ENCODE assay signal across 13 mouse cellular contexts in genomic region chr15:103035548-103035881, GRCm38 (mm10). TPM values are rescaled to one million over a fixed set of nuclear protein-coding genes. Genes with fewer than 3 reads are reported as not detected.
DNase-seq lines count a peak whose midpoint lies in the region; ATAC-seq and TF ChIP-seq lines count a peak whose summit lies in the region.
"Had no signal": no experiment of that assay in that cellular context is flagged by ENCODE, and none has a peak within 500 bp of the region (broad histone marks: within the 10 kb centered on the region; RNA-seq: fewer than 3 reads in every experiment).

No protein-coding gene starts in this region.

- H3K4me1 ChIP-seq in kidney, embryonic 14.5 days (ENCODE audit: control insufficient read depth, insufficient read depth, low read length) = peaks cover 66% of the 10 kb centered on the region
- peaks cover 75% of the 10 kb centered on the region for H3K4me1 ChIP-seq in G1E (ENCODE audit: insufficient read depth, low read depth, low read length)
- H3K4me1 ChIP-seq in hindbrain, embryonic 12.5 days = peaks cover 6% of the 10 kb centered on the region
- no peaks in the 10 kb centered on the region for H3K4me1 ChIP-seq in liver, embryonic 13.5 days (replicated peaks)
- H3K4me1 ChIP-seq in thymus, adult 2 months (replicated peaks; ENCODE audit: control insufficient read depth, insufficient read depth, low read length) = no peaks in the 10 kb centered on the region
- H3K4me1 ChIP-seq in forebrain, embryonic 14.5 days (ENCODE audit: control insufficient read depth, insufficient read depth, low read length) = no peaks in the 10 kb centered on the region
- H3K4me1 ChIP-seq: liver, embryonic 15.5 days had no signal

- no peaks in the 10 kb centered on the region for H3K9me3 ChIP-seq in kidney, embryonic 14.5 days (ENCODE audit: control insufficient read depth, low read length)
- H3K9me3 ChIP-seq in G1E (replicated peaks) = no peaks in the 10 kb centered on the region
- no peaks in the 10 kb centered on the region for H3K9me3 ChIP-seq in hindbrain, embryonic 12.5 days (replicated peaks)
- no peaks in the 10 kb centered on the region for H3K9me3 ChIP-seq in liver, embryonic 13.5 days (replicated peaks)
- H3K9me3 ChIP-seq in forebrain, embryonic 14.5 days (replicated peaks; ENCODE audit: control insufficient read depth, low read length) = no peaks in the 10 kb centered on the region
- H3K9me3 ChIP-seq: liver, embryonic 15.5 days had no signal

- H3K4me2 ChIP-seq in kidney, embryonic 14.5 days (replicated peaks; ENCODE audit: low read depth, low read length) = peak overlapping the region; percentile 74
- H3K4me2 ChIP-seq in hindbrain, embryonic 12.5 days (replicated peaks) = peak overlapping the region; percentile 50
- H3K4me2 ChIP-seq in liver, embryonic 13.5 days = peak overlapping the region; percentile 36; the same call in 1 of the 2 replicates
- no peak overlapping the region for H3K4me2 ChIP-seq in forebrain, embryonic 14.5 days (ENCODE audit: low read length)
- H3K4me2 ChIP-seq: liver, embryonic 15.5 days had no signal

- TF ChIP-seq CTCF in G1E (IDR thresholded peaks at IDR 0.05; ENCODE audit: low read depth, low read length) = no peak
- TF ChIP-seq CTCF in thymus, adult 2 months (IDR thresholded peaks at IDR 0.05; ENCODE audit: borderline replicate concordance, control insufficient read depth, extremely low read depth, insufficient read depth, low read length, poor library complexity) = no peak

- peak overlapping the region; percentile 46 for H3K4me3 ChIP-seq in kidney, embryonic 14.5 days (ENCODE audit: low read length)
- peak overlapping the region; percentile 81 for H3K4me3 ChIP-seq in G1E (ENCODE audit: low read depth, low read length)
- H3K4me3 ChIP-seq in hindbrain, embryonic 12.5 days = peak overlapping the region; percentile 44
- H3K4me3 ChIP-seq in liver, embryonic 13.5 days (replicated peaks) = 0 out of 2 replicates have a peak overlapping the region, but pooled peaks have one; percentile 37
- no peak overlapping the region for H3K4me3 ChIP-seq in thymus, adult 2 months (ENCODE audit: control insufficient read depth, insufficient read depth, low read length)
- H3K4me3 ChIP-seq in forebrain, embryonic 14.5 days (ENCODE audit: low read depth, low read length) = no peak overlapping the region

- DNase-seq in kidney, adult 9 months = no peak
- DNase-seq in G1E (ENCODE audit: low spot score) = peak; percentile 70
- no peak for DNase-seq in liver, embryonic 13.5 days
- no peak for DNase-seq in layer of hippocampus, adult 9-11 months
- DNase-seq in thymus, adult 2 months = no peak
- no peak for DNase-seq in forebrain, embryonic 14.5 days (ENCODE audit: low spot score)
- DNase-seq: cerebellum, adult 2 months; heart, adult 18-20 months; thymus, postnatal 25 days had no signal

- H3K36me3 ChIP-seq in kidney, embryonic 14.5 days (ENCODE audit: control insufficient read depth, insufficient read depth, low read length) = no peaks in the 10 kb centered on the region
- peaks cover 62% of the 10 kb centered on the region for H3K36me3 ChIP-seq in G1E (replicated peaks)
- H3K36me3 ChIP-seq in hindbrain, embryonic 12.5 days = no peaks in the 10 kb centered on the region
- H3K36me3 ChIP-seq in liver, embryonic 13.5 days = no peaks in the 10 kb centered on the region
- H3K36me3 ChIP-seq in thymus, adult 2 months (ENCODE audit: control insufficient read depth, insufficient read depth, low read length) = no peaks in the 10 kb centered on the region
- H3K36me3 ChIP-seq in forebrain, embryonic 14.5 days (ENCODE audit: control insufficient read depth, insufficient read depth, low read length) = no peaks in the 10 kb centered on the region
- H3K36me3 ChIP-seq: liver, embryonic 15.5 days had no signal

- ATAC-seq in kidney, embryonic 14.5 days (ENCODE audit: low FRiP score, low TSS enrichment) = 0 out of 2 replicates have a peak, but pooled peaks have one; percentile 4
- peak; percentile 29; the same call in 1 of the 2 replicates for ATAC-seq in G1E (ENCODE audit: extremely low read depth, insufficient number of reproducible peaks, low FRiP score, poor library complexity, severe bottlenecking)
- ATAC-seq in hindbrain, embryonic 12.5 days (ENCODE audit: low FRiP score) = no peak
- ATAC-seq in liver, embryonic 13.5 days (ENCODE audit: low read depth) = no peak
- ATAC-seq in forebrain, embryonic 14.5 days = no peak

- no peak for TF ChIP-seq POLR2A in thymus, adult 2 months (IDR thresholded peaks at IDR 0.05; ENCODE audit: control insufficient read depth, extremely low read depth, insufficient read depth, low read length, poor library complexity)

- H3K27ac ChIP-seq in kidney, embryonic 14.5 days (ENCODE audit: low read depth, low read length) = peak overlapping the region; percentile 66
- H3K27ac ChIP-seq in hindbrain, embryonic 12.5 days = peak overlapping the region; percentile 92
- H3K27ac ChIP-seq in liver, embryonic 13.5 days = no peak overlapping the region
- H3K27ac ChIP-seq in thymus, adult 2 months (ENCODE audit: control insufficient read depth, insufficient read depth, low read length) = no peak overlapping the region
- H3K27ac ChIP-seq in forebrain, embryonic 14.5 days (ENCODE audit: low read depth, low read length) = no peak overlapping the region
- H3K27ac ChIP-seq: liver, embryonic 15.5 days had no signal

- H3K9ac ChIP-seq in kidney, embryonic 14.5 days (ENCODE audit: low read depth, low read length) = peak overlapping the region; percentile 44; the same call in 1 of the 2 replicates
- peak overlapping the region; percentile 74 for H3K9ac ChIP-seq in hindbrain, embryonic 12.5 days
- no peak overlapping the region for H3K9ac ChIP-seq in liver, embryonic 13.5 days
- H3K9ac ChIP-seq in forebrain, embryonic 14.5 days (ENCODE audit: low read length) = no peak overlapping the region
- H3K9ac ChIP-seq: liver, embryonic 15.5 days had no signal

- WGBS in kidney, embryonic 14.5 days = 3% methylated on average over 14 of the region's 14 CpGs
- under 1% methylated on average over 14 of the region's 14 CpGs for WGBS in hindbrain, embryonic 12.5 days
- under 1% methylated on average over 14 of the region's 14 CpGs for WGBS in liver, embryonic 13.5 days (ENCODE audit: insufficient replicate concordance)
- WGBS in thymus, adult 2 months = 10% methylated on average over 14 of the region's 14 CpGs
- 1% methylated on average over 14 of the region's 14 CpGs for WGBS in forebrain, embryonic 14.5 days

- peaks cover 6% of the 10 kb centered on the region; the same call in 1 of the 2 replicates for H3K27me3 ChIP-seq in kidney, embryonic 14.5 days (ENCODE audit: control insufficient read depth, insufficient read depth, low read length)
- no peaks in the 10 kb centered on the region for H3K27me3 ChIP-seq in G1E (ENCODE audit: insufficient read depth, low read length)
- peaks cover 99% of the 10 kb centered on the region for H3K27me3 ChIP-seq in hindbrain, embryonic 12.5 days
- peaks cover 99% of the 10 kb centered on the region for H3K27me3 ChIP-seq in liver, embryonic 13.5 days
- H3K27me3 ChIP-seq in thymus, adult 2 months (ENCODE audit: control insufficient read depth, insufficient read depth, low read length) = peaks cover 32% of the 10 kb centered on the region
- peaks cover 95% of the 10 kb centered on the region for H3K27me3 ChIP-seq in forebrain, embryonic 14.5 days (replicated peaks; ENCODE audit: control insufficient read depth, insufficient read depth, low read length)

RNA-seq across cellular contexts. Expression of gene Hoxc4, which starts 16.8 kb away (rescaled TPM):
- polyA plus RNA-seq in kidney, embryonic 14.5 days (2014; fragmentation: Nextera tagmentation; extraction: Ambion mirVana) = 7.4 and 8.6 TPM in 2 replicates
- total RNA-seq in G1E (2014; fragmentation: Nextera tagmentation) (29.3 and 33.9 TPM in 2 replicates), G1E (2017) (11.0 and 12.2 TPM in 2 replicates)
- polyA plus RNA-seq in G1E (2012) = 60.1 and 65.8 TPM in 2 replicates
- 34.5 and 59.6 TPM in 2 replicates for polyA plus RNA-seq in hindbrain, embryonic 12.5 days (2016; fragmentation: Nextera tagmentation; extraction: Ambion mirVana)
- polyA plus RNA-seq in liver, embryonic 13.5 days (2015; fragmentation: Nextera tagmentation; extraction: Ambion mirVana) = 0.31 and 0.42 TPM in 2 replicates
- 0.19 and 0.22 TPM in 2 replicates for polyA plus RNA-seq in thymus, adult 2 months (2012; rRNA removed)
- polyA plus RNA-seq in forebrain, embryonic 14.5 days (2014; fragmentation: Nextera tagmentation; extraction: Ambion mirVana) = not detected in 2 replicates
- polyA plus RNA-seq: midbrain, postnatal 0 days had no signal

RNA-seq across cellular contexts. Expression of gene Hoxc6, which starts 37.5 kb away (rescaled TPM):
- polyA plus RNA-seq in kidney, embryonic 14.5 days (2014; fragmentation: Nextera tagmentation; extraction: Ambion mirVana) = 12.3 and 16.1 TPM in 2 replicates
- 16.3 and 37.1 TPM in 2 replicates for total RNA-seq in G1E (2014; fragmentation: Nextera tagmentation)
- 8.6 and 12.0 TPM in 2 replicates for total RNA-seq in G1E (2017)
- 27.1 and 28.6 TPM in 2 replicates for polyA plus RNA-seq in G1E (2012)
- polyA plus RNA-seq in hindbrain, embryonic 12.5 days (2016; fragmentation: Nextera tagmentation; extraction: Ambion mirVana) = 2.1 and 2.3 TPM in 2 replicates
- 0.13 and 0.14 TPM in 2 replicates for polyA plus RNA-seq in liver, embryonic 13.5 days (2015; fragmentation: Nextera tagmentation; extraction: Ambion mirVana)
- 0.23 and 0.43 TPM in 2 replicates for polyA plus RNA-seq in thymus, adult 2 months (2012; rRNA removed)
- not detected in 2 replicates for polyA plus RNA-seq in forebrain, embryonic 14.5 days (2014; fragmentation: Nextera tagmentation; extraction: Ambion mirVana)
- total RNA-seq: midbrain, postnatal 0 days had no signal
- polyA plus RNA-seq: midbrain, postnatal 0 days had no signal

RNA-seq across cellular contexts. Expression of gene Hoxc8, which starts 45.1 kb away (rescaled TPM):
- polyA plus RNA-seq in kidney, embryonic 14.5 days (2014; fragmentation: Nextera tagmentation; extraction: Ambion mirVana) = 12.6 and 13.8 TPM in 2 replicates
- total RNA-seq in G1E (2014; fragmentation: Nextera tagmentation) = 21.1 and 26.6 TPM in 2 replicates
- total RNA-seq in G1E (2017) = 2.0 and 2.7 TPM in 2 replicates
- 10.1 and 12.2 TPM in 2 replicates for polyA plus RNA-seq in G1E (2012)
- polyA plus RNA-seq in hindbrain, embryonic 12.5 days (2016; fragmentation: Nextera tagmentation; extraction: Ambion mirVana) = not detected in 2 replicates
- polyA plus RNA-seq in liver, embryonic 13.5 days (2015; fragmentation: Nextera tagmentation; extraction: Ambion mirVana) = 0.19 and 0.20 TPM in 2 replicates
- polyA plus RNA-seq in thymus, adult 2 months (2012; rRNA removed) = 0.07 and 0.08 TPM in 2 replicates
- polyA plus RNA-seq in forebrain, embryonic 14.5 days (2014; fragmentation: Nextera tagmentation; extraction: Ambion mirVana) = not detected in 2 replicates
- total RNA-seq: heart, adult 18-20 months; midbrain, postnatal 0 days had no signal
- polyA plus RNA-seq: cerebellum, adult 2 months; midbrain, postnatal 0 days had no signal

RNA-seq across cellular contexts. Expression of gene Hoxc9, which starts 59.3 kb away (rescaled TPM):
- 10.3 and 10.7 TPM in 2 replicates for polyA plus RNA-seq in kidney, embryonic 14.5 days (2014; fragmentation: Nextera tagmentation; extraction: Ambion mirVana)
- 5.0 and 7.9 TPM in 2 replicates for total RNA-seq in G1E (2014; fragmentation: Nextera tagmentation)
- total RNA-seq in G1E (2017) = 3.3 and 3.9 TPM in 2 replicates
- polyA plus RNA-seq in G1E (2012) = 9.8 and 12.0 TPM in 2 replicates
- not detected in 2 replicates for polyA plus RNA-seq in hindbrain, embryonic 12.5 days (2016; fragmentation: Nextera tagmentation; extraction: Ambion mirVana)
- 0.07 TPM in 1 of 2 replicates, not detected in the other for polyA plus RNA-seq in liver, embryonic 13.5 days (2015; fragmentation: Nextera tagmentation; extraction: Ambion mirVana)
- polyA plus RNA-seq in thymus, adult 2 months (2012; rRNA removed) = 0.05 and 0.14 TPM in 2 replicates
- not detected in 2 replicates for polyA plus RNA-seq in forebrain, embryonic 14.5 days (2014; fragmentation: Nextera tagmentation; extraction: Ambion mirVana)
- total RNA-seq: heart, adult 18-20 months; midbrain, postnatal 0 days had no signal
- polyA plus RNA-seq: cerebellum, adult 2 months; liver, embryonic 15.5 days; midbrain, postnatal 0 days had no signal

Comparison
In these comparisons a context has a peak if more than half of its experiments do, and no peak if none do; other contexts are left out.
1. ATAC-seq: peak in kidney, embryonic 14.5 days (single experiment) and G1E (single experiment); none in hindbrain, embryonic 12.5 days (single experiment), liver, embryonic 13.5 days (single experiment) and forebrain, embryonic 14.5 days (single experiment).
2. H3K27ac ChIP-seq: peak in kidney, embryonic 14.5 days (single experiment) and hindbrain, embryonic 12.5 days (single experiment); none in liver, embryonic 13.5 days (single experiment), thymus, adult 2 months (single experiment) and forebrain, embryonic 14.5 days (single experiment).
3. H3K4me3 ChIP-seq: peak in kidney, embryonic 14.5 days (single experiment), G1E (single experiment), hindbrain, embryonic 12.5 days (single experiment) and liver, embryonic 13.5 days (single experiment); none in thymus, adult 2 months (single experiment) and forebrain, embryonic 14.5 days (single experiment).
4. H3K9ac ChIP-seq: peak in kidney, embryonic 14.5 days (single experiment) and hindbrain, embryonic 12.5 days (single experiment); none in liver, embryonic 13.5 days (single experiment) and forebrain, embryonic 14.5 days (single experiment).